Mouse (Mus musculus) heart, postnatal 10 days (tissue): ENCODE results near the gene Gabbr2. TPM values are rescaled to one million over a fixed set of nuclear protein-coding genes. Genes with fewer than 3 reads are reported as not detected.

ENCODE experiments used
- DNase-seq, 2 experiments: peaks; one replicate each; pipeline ENCODE4 v3.0.0; 2021
- intact Hi-C: fragments of 180-260 bp; cut with DNase I; formaldehyde crosslinking; loops from one replicate; pipeline ENCODE4 v1.15.1; 2025
- total RNA-seq, 2 experiments: library from RNA; stranded (reverse); gene quantifications; 2 replicates each; pipeline ENCODE4 v1.2.3; 2021

Gene Gabbr2
- total RNA-seq, 2 experiments from 2014 or later, result 0.05 to 0.31 TPM

- intact Hi-C loops, result no loop called here
- no peak for DNase-seq
Observed at GRCm38 (mm10) chr4:46729306-46730042, 262.2 kb downstream of the Gabbr2 start.

DNA sequence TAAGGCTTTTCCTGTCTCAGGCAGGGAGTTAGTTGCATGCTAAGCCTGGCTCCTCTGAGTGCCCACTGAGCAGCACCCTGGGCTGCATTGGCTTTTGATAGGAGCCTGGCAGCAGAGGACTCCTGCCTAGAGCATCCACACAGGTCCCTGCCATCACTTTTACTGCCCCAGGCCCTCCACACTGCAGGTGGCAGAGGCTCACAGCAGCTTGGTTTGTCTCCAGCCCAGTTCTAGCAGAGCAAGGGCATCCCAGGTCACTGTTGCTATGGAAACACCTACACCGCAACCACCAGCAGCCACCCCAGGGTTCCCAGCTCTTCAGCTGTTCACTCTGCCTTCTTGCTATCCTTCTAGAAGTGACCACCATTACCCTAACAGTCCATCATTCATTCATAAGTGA lies 263.4 kb downstream of the Gabbr2 start:
- intact Hi-C loops, result no loop called here
- peak; percentile 43 to 47 for DNase-seq

DNA sequence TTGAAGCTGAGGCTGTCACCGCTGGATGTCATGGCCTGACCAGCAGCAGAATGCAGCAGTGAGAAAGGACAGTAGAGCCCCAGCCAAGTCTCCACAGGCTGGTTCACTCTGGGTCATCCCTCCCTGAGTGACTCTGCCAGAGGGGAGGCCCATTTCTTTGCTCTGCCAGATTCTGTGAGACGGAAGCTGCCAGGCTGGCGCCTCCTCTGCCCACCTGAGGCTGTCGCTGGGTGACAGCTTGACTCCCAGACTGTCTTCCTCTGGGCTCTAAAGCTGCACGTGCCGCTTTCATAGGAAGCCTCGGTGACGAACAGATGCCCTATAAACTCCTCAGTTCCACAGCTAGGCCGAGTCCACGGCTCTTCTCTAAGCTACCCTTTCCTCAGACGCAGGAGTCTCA lies 264.5 kb downstream of the Gabbr2 start:
- DNase-seq, result peak in 1 of 2 experiments; percentile 24
- intact Hi-C loops, result no loop called here

DNA sequence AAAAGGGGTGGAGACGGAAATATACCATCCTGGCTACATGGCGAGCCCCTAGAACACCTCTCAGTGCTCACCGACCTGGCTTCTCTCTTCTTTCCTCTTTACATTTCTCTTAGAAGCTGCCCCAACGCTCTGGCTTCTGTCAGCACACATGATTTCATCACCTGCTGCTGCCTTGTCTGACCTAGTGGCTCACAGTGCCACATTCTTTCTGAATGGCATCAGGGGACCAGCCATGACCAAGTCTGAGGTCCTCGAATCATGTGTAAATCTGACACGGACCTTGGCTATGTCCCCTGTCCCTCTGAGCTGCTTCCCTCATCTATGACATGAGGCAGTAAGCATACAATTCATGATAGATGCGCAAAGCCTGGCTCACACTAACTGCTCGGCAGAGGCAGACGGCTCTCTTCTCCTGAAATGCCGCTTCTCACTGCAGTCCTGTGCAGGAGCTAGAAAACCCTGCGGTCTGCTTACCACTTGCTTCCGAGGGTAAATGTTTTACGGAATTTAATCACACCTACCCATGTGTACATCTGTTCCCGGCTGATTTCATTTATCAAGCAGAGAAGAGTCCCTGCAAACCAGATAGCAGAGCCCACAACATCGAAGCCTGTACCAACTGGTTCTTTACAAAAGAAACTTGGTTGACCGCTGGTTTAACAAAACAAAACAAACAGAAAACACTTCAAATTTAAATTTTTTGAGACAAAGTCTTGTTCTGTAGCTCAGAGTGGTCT lies 270.7 kb downstream of the Gabbr2 start:
- DNase-seq, result peak; percentile 18
- intact Hi-C loops, result no loop called here

GRCm38 (mm10) chr4:46720070-46720469 lies 271.6 kb downstream of the Gabbr2 start:
- intact Hi-C loops, result no loop called here
- DNase-seq, result no peak

DNA sequence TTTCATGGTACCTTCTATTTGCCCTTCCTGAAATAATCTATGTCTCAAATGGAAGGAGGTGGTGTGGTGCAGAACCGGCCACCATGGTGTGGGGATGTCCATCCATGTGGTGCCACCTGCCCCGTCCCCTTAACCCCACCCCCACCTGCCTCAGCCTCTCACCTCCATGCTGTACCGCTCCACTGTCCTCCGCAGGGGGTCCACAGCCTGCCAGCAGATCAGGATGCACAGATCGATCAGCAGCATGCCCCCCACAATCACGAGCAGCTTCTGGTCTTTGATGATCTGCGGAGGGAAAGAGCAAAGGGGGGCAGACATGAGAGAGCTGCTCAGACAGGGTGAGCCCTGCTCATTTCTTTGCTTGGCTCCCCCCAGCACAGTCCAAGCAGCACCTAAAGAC lies 273.0 kb downstream of the Gabbr2 start:
- intact Hi-C loops, result no loop called here
- DNase-seq, result no peak

DNA sequence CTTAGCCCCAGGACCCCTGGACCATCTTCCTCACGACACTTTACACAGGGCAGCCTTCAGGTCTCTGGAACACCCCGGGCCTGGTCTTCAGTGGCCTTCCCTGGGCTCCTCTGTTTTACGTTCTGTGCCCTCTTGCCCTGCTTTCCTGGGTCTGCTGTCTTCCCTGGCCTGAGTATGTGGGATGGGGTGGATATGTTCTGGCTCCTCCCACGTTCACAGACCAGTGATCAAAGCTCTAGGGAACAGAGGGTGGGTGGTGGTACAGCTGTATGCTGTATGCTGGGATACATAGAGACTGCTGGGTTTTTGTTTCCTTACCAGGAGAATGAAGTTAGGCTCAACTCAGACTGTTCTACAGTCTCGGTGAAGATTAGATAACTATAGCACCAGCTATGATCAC lies 274.5 kb downstream of the Gabbr2 start:
- no peak for DNase-seq
- intact Hi-C loops, result no loop called here

DNA sequence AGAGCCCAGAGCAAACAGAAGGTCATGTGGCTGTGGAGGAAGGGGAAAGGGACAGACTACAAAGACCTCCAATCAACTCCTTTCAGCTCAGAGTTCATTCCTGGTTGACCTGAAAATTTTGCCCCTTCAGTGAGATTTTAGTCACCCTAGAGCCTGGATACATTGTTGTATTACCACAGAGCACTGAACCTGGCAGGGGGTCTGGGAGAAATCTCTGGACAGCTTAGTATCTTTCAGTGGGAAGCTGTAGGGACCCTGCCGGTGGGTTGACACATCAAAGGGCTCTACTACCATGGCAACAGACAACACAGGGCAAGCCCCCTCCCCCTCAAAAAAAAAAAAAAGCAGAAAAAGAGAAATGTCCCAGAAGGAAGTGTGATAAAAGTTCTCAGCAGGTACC lies 275.3 kb downstream of the Gabbr2 start:
- intact Hi-C loops, result no loop called here

GRCm38 (mm10) chr4:46710523-46710922 lies 281.1 kb downstream of the Gabbr2 start:
- intact Hi-C loops, result no loop called here

More for the DNA sequence above, 275.3 kb downstream of the Gabbr2 start:
- DNase-seq, result no peak

GRCm38 (mm10) chr4:46710018-46710417 lies 281.7 kb downstream of the Gabbr2 start:
- intact Hi-C loops, result no loop called here
- DNase-seq, result no peak

More at GRCm38 (mm10) chr4:46710523-46710922, 281.1 kb downstream of the Gabbr2 start:
- DNase-seq, result no peak

DNA sequence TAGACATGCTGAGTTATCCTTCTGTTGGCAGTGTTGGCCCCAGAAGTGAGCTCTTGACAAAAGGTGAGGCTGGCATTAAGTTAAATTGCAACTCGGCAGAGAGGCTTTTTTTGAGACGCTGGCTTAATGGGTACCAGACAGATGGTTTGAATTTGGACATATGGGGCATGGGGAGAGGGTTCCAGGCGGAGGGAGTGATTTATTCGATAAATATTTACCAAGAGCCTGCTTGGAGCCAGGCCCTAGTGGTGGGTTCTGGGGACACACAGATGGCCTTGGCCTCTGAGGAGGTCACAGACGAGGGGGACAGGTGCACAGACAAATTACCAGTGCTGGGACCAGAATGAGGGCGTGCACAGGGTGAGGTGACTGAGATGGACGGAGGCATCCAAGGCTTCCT lies 282.2 kb downstream of the Gabbr2 start:
- no peak for DNase-seq
- intact Hi-C loops, result no loop called here

DNA sequence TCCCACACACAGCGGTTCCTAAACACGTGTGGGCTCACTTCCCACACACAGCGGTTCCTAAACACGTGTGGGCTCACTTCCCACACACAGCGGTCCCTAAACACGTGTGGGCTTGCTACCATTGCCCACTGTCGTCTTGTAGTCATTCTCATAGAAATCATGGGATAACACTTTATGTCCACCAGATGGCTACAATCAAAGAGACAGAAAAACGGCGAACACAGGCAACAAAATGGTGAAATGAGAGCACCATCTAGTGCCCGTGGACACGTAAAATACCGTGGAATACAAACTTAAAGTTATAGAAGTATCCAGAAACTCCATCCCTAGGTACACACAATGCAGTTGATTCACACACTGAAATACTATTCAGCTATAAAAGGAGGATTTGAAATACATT lies 285.9 kb downstream of the Gabbr2 start:
- DNase-seq, result no peak
- intact Hi-C loops, result no loop called here

GRCm38 (mm10) chr4:46703146-46703545 lies 288.5 kb downstream of the Gabbr2 start:
- intact Hi-C loops, result no loop called here
- no peak for DNase-seq

DNA sequence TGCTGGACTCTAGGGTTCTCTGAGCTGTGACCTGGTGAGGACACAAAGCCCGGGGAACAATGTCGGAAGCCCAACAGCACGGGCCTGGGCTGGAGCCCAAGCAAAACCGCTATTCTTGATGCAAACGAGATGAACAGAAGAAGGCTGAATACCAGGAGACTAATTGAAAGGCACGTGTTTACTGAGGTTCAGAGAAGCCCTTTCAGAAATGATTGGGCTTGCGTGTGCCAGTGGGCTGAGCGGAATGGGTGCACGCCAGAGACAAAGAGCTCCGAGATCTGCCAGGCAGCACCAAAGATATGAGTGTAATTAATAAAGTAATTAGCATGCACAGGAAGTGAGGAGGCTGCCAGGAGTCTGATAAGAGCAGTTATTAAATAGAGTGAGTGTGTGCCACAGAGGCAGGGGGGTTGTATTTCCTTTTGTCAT lies 291.4 kb downstream of the Gabbr2 start:
- DNase-seq, result no peak
- intact Hi-C loops, result no loop called here

DNA sequence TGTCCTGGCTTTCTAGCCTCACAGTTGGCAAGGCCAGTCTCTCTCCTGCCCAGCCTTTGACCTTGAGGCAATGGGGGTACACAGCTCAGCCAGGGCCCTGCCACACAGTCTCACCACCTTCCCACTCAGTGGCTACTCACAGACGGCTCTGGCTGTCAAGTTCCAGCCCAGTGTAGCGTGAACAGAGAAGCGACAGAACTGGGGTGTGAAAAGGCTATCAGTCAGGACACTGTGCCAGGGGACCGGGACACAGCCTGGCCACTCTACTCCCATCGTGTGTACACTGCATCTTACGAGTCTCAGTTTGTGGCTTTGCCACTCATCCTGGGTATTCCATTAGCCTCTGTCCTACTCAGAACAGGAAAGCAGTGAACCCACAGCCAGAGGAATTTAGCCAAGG lies 295.2 kb downstream of the Gabbr2 start:
- no peak for DNase-seq
- intact Hi-C loops, result no loop called here

DNA sequence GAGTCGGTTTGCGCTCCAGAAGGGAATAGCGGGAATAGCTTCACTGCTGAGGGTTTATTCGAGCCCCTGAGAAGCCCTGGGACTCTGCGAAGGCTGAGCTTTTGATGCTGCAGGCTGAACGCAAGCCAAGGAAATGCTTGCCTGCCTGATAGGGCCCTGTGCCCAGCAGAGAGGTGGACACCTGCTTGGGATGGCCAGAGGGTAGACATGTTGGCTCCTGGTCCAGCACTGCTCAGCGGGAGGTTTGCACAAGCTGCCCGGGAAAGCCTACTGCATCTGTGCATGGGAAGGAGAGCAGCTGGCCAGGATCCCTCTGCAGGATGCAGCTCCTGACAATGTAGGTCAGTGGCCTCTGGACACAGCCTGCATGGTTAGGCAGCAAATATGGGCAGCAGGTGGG lies 301.1 kb downstream of the Gabbr2 start:
- DNase-seq, result no peak
- intact Hi-C loops, result no loop called here

- DNase-seq, result no peak
- intact Hi-C loops, result no loop called here
Observed at GRCm38 (mm10) chr4:46690023-46690420, 301.7 kb downstream of the Gabbr2 start.

DNA sequence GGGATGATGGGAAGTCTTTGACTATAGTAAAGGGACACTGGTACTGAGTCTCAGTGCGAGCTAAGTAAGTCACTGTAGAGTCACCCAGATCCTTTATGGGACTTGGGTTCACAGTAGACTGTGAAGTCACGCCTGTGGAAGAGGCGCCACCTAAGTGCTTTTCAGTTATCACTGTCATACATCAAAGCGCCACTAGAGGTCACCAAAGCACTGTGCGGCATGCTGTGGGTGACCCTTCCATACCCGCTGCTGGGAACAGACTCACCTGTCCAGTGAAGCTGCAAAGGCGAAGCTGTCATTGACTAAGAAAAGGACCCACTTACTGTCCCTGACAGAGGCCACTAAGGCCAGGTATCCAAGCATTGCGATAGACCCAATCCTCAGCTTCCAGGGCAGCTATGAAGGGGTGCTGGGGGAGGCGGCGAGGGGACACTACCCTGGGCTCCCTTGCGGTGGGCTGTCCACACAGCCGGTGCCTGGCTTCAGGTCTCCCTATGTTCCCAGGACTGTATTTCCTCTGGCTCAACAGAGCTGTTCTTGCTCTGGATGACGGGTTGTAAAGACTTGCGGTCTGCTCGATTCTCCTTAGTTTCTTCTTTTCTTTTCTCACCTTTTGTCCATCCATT lies 302.2 kb downstream of the Gabbr2 start:
- intact Hi-C loops, result loop anchor here (2.0 kb wide), 2 partner anchors 331 to 347 kb away; no protein-coding TSS in a partner anchor
- DNase-seq, result peak; percentile 78 to 87

GRCm38 (mm10) chr4:46688213-46688832 lies 303.4 kb downstream of the Gabbr2 start:
- DNase-seq, result no peak
- intact Hi-C loops, result loop anchor here (2.0 kb wide), 2 partner anchors 332 to 348 kb away; no protein-coding TSS in a partner anchor

DNA sequence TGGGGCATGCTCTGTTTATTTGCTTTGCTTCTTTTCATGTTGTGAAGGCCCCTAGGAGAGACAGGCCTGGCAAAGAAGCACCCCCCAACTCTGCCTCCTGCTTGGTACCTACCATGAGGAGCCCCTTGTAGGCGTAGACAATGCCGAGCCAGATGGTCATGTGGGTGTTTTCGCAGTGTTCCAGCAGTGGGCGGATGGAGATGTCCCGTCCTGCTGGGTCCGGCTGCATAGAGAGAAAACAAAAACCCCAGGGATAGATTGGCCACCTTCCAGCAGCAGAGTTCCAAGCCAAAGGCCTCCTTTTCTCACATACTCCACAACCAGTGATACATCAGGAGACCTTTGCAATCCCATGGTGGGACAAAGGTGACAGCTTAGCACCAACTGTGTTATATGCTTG lies 307.5 kb downstream of the Gabbr2 start:
- intact Hi-C loops, result no loop called here
- peak; percentile 35 to 59 for DNase-seq

GRCm38 (mm10) chr4:46676646-46677045 lies 315.0 kb downstream of the Gabbr2 start:
- DNase-seq, result no peak
- intact Hi-C loops, result no loop called here
